Mouse (Mus musculus) intestine, postnatal 0 days (tissue): ENCODE data around the gene C1qc. TPM values are rescaled to one million over a fixed set of nuclear protein-coding genes. Genes with fewer than 3 reads are reported as not detected.

ENCODE experiments used
- ATAC-seq: fragments of 200-750 bp; cut with Nextera tagmentation; 2 replicates; pipeline ENCODE4 v1.8.0; 2017; ENCODE audit warnings: mild to moderate bottlenecking, moderate TSS enrichment, moderate library complexity
- H3K27ac ChIP-seq: fragments of 300-500 bp; sonication (generic); 2 replicates; pipeline ENCODE4 v1.5.1; 2014; ENCODE audit warnings: mild to moderate bottlenecking, low read depth, low read length, moderate library complexity
- H3K27me3 ChIP-seq: fragments of 300-500 bp; sonication (generic); replicated peaks from 2 replicates; pipeline ENCODE4 v1.6.1; 2014; ENCODE audit warnings: low read length, mixed read lengths; ENCODE audit not compliant: control insufficient read depth, insufficient read depth
- H3K36me3 ChIP-seq: fragments of 300-500 bp; sonication (generic); 2 replicates; pipeline ENCODE4 v1.6.1; 2014; ENCODE audit warnings: mild to moderate bottlenecking, moderate library complexity; ENCODE audit not compliant: control insufficient read depth, insufficient read depth
- H3K4me1 ChIP-seq: fragments of 300-500 bp; sonication (generic); replicated peaks from 2 replicates; pipeline ENCODE4 v1.6.1; 2014; ENCODE audit warnings: antibody characterized with exemption, low read length, mixed read lengths; ENCODE audit not compliant: control insufficient read depth, insufficient read depth
- H3K4me2 ChIP-seq: fragments of 300-500 bp; sonication (generic); replicated peaks from 2 replicates; pipeline ENCODE4 v1.6.1; 2014; ENCODE audit warnings: low read depth, mild to moderate bottlenecking, moderate library complexity
- H3K4me3 ChIP-seq: fragments of 300-500 bp; sonication (generic); 2 replicates; pipeline ENCODE4 v1.5.1; 2014; ENCODE audit warnings: low read depth, low read length
- H3K9ac ChIP-seq: fragments of 300-500 bp; sonication (generic); 2 replicates; pipeline ENCODE4 v1.6.1; 2014; ENCODE audit warnings: mild to moderate bottlenecking, low read depth, low read length
- H3K9me3 ChIP-seq: fragments of 300-500 bp; sonication (generic); 2 replicates; pipeline ENCODE4 v1.6.1; 2016; ENCODE audit warnings: mixed run types; ENCODE audit not compliant: control insufficient read depth
- CTCF ChIP-seq: sonication (generic); IDR thresholded peaks from 2 replicates; pipeline ENCODE4 v1.5.1; 2016; ENCODE audit warnings: low read depth, mild to moderate bottlenecking, control low read depth, antibody characterized with exemption, moderate library complexity
- WGBS: fragments of 180-500 bp; shearing (Covaris S2); extraction: QIAGEN DNeasy Blood & Tissue Kit; methylation state at CpG from one replicate; pipeline ENCODE4 v1.1.7; 2014; 5-methylcytosine and 5-hydroxymethylcytosine counted together
- polyA plus RNA-seq: library from polyadenylated mRNA; unstranded; fragments of >200 nt; fragmentation: Nextera tagmentation; extraction: Ambion mirVana; gene quantifications from 2 replicates; pipeline ENCODE4 v1.2.1, GENCODE M21; 2015

Gene C1qc
- polyA plus RNA-seq, 1 experiment from 2014 or later = 42.9 TPM

DNA sequence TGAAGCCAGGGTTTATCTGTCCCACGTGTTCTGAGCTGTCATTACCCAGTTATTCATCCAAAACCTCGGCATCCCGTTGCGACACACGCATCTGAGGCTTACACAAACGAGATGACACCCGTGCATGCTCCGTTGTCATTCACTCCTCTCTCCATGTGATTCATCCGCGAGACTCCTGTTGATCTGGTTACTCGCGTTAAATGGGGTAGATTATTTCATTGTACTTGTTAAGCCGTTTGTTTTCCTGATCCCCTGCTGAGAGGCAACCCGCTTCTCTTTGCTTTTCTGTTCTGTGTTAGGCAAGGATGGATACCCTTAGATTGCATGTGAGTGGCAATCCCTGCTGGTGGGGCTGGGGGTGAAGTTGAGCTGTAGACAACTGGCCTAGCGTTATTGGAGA is 32.9 kb upstream of the C1qc start:
- Histone ChIP-seq H3K9me3 (no peaks in the 10 kb centered on the region), H3K9ac (no peak overlapping the region), H3K4me3 (no peak overlapping the region), H3K27me3 (peaks cover 12% of the 10 kb centered on the region; the same call in 1 of the 2 replicates), H3K27ac (no peak overlapping the region), H3K4me2 (no peak overlapping the region), H3K36me3 (no peaks in the 10 kb centered on the region), H3K4me1 (no peaks in the 10 kb centered on the region)
- WGBS = 27% methylated on average over 15 of the region's 15 CpGs
- no peak for ATAC-seq
- no peak for TF ChIP-seq CTCF

DNA sequence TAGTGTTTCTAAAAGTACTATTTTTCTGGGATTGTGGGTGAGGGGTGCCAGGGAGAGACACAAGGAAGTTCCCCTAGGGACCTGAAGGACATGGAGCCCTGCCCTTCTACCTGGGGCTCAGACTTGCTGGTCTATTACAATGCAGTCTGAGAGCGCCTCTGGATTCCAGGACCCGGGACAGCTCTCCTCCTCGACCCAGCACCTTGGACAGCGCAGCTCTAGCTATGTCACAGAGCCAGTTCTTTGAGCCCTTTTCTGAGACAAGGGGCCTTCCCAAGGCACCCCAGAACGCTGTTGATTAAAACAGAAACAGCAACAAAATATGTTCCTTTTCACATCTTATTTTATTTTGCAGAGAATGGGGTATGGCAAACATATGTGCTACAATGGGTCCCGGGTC is 31.7 kb upstream of the C1qc start:
- Histone ChIP-seq H3K9ac (no peak overlapping the region), H3K4me2 (no peak overlapping the region), H3K9me3 (no peaks in the 10 kb centered on the region), H3K4me3 (no peak overlapping the region), H3K36me3 (no peaks in the 10 kb centered on the region), H3K4me1 (no peaks in the 10 kb centered on the region), H3K27ac (no peak overlapping the region), H3K27me3 (peaks cover 12% of the 10 kb centered on the region; the same call in 1 of the 2 replicates)
- WGBS = 5% methylated on average over 6 of the region's 6 CpGs
- no peak for ATAC-seq
- TF ChIP-seq CTCF = 0 out of 2 replicates have a peak, but pooled peaks have one; percentile 4

DNA sequence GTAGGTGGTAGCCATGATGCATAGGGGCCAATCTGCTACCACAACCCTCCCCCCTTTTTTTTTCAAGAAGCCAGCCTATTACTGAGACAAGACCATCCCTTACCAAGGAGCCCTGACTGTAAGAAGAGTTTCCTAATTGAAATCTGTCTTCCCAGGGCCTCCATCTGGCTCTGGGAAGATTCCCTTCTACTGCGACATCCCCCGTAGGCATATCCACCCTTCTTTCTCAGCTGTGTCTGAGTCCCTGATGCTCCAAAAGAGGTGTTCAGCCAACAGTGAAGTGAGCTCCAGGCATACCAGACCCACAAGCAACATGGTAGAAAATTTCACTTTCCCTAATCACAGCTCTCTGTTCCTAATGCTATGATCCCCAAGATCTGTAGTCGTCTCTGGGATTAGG is 26.7 kb upstream of the C1qc start:
- ATAC-seq = no peak
- Histone ChIP-seq H3K36me3 (no peaks in the 10 kb centered on the region), H3K9ac (no peak overlapping the region), H3K4me1 (no peaks in the 10 kb centered on the region), H3K27ac (no peak overlapping the region), H3K9me3 (no peaks in the 10 kb centered on the region), H3K4me3 (no peak overlapping the region), H3K27me3 (no peaks in the 10 kb centered on the region), H3K4me2 (no peak overlapping the region)
- 77% methylated on average over 3 of the region's 3 CpGs for WGBS
- TF ChIP-seq CTCF = no peak

DNA sequence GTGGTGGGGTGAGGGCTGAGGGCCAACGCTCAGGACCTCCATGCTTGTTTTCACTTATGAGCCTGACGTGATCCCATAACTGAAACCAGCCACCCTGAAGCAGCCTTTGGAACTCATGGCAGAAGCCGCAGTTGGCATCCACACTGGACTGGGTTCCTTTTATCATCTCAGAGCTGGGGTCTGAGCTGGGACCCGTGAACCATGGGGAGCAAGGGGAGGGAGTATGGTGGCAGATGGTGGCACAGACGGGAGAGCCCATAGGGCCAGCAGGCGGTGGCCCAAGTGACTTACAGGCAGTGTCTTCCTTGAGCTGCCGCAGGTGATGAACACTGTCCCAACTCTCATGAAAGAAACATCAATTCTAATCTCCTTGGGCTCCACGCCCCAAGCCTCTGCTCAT is 26.0 kb upstream of the C1qc start:
- no peaks in the 10 kb centered on the region for H3K4me1 ChIP-seq
- no peak for ATAC-seq
- TF ChIP-seq CTCF = no peak

DNA sequence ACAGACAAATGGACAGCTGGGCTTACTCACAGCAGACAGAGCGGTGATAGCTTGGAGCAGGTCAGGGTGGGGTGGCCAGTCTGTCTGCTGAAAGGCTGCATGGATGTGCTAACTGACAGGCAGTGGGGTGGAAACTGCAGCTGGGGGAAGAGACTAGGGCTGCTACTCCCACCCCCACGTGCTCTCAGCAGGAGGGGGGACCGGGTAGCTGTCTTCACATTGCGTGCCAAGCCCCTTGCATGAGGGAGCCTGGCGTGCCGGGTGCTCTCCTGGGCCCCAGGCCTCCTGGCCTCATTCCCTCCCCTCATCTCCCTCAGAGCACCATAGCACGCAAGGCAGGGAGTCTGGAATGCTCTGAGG is 24.3 kb upstream of the C1qc start:
- Histone ChIP-seq H3K36me3 (no peaks in the 10 kb centered on the region), H3K9ac (no peak overlapping the region), H3K27ac (no peak overlapping the region), H3K9me3 (no peaks in the 10 kb centered on the region), H3K4me2 (no peak overlapping the region), H3K27me3 (peaks cover 6% of the 10 kb centered on the region; the same call in 1 of the 2 replicates), H3K4me1 (no peaks in the 10 kb centered on the region), H3K4me3 (no peak overlapping the region)
- 46% methylated on average over 7 of the region's 7 CpGs for WGBS
- no peak for ATAC-seq
- no peak for TF ChIP-seq CTCF

More for the DNA sequence above, 26.0 kb upstream of the C1qc start:
- no peaks in the 10 kb centered on the region for H3K9me3 ChIP-seq
- no peak overlapping the region for H3K27ac ChIP-seq
- H3K36me3 ChIP-seq = no peaks in the 10 kb centered on the region
- no peaks in the 10 kb centered on the region for H3K27me3 ChIP-seq
- no peak overlapping the region for H3K4me2 ChIP-seq
- WGBS = 80% methylated on average over 8 of the region's 8 CpGs
- H3K4me3 ChIP-seq = no peak overlapping the region
- H3K9ac ChIP-seq = no peak overlapping the region

DNA sequence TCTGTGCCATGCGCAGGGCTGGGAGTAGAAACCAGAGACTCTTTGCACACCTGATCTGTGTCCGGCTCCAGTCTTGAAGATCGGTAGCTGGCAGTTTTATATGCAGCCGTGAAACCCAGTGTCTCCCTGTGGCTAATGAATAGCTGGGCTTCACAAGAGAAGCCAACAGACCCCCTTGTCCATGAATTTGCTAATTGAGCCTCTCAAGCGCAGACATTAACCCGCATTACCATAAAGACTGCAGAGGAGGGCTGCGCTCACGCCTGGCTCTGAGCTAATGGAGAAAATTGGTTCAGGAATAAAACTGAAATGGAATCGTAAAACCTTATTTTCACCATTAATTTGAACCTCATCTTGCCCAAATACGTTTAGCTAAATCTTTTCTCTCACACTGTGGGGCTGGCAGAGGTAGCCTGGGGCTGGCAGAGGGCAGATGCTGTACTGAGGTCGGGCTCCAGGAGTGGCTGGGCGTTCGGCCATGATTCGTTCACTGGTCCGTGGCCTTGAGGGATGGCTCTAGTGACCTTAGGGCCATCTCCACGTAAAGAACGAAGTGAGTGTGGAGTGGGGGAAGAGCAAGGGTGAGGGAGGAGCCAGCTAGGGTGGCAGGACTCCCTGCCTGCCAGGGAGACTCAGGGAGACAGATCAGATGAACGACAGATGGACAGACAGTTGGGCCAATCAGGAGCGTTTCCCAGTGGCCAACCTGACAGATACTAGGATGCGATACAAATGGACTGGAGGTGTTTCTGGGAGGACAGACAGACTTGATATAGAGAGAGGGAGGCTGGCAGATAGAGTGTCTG is 23.7 kb upstream of the C1qc start:
- no peak overlapping the region for H3K4me3 ChIP-seq
- no peaks in the 10 kb centered on the region for H3K4me1 ChIP-seq
- H3K27me3 ChIP-seq = peaks cover 9% of the 10 kb centered on the region; the same call in 1 of the 2 replicates
- no peaks in the 10 kb centered on the region for H3K36me3 ChIP-seq
- no peak overlapping the region for H3K4me2 ChIP-seq
- 73% methylated on average over 20 of the region's 20 CpGs for WGBS
- ATAC-seq = no peak
- H3K9ac ChIP-seq = no peak overlapping the region
- H3K9me3 ChIP-seq = no peaks in the 10 kb centered on the region
- no peak overlapping the region for H3K27ac ChIP-seq
- TF ChIP-seq CTCF = no peak
